Mouse (Mus musculus): Measurements from ENCODE around the gene Cfap54. TPM values are rescaled to one million over a fixed set of nuclear protein-coding genes. Genes with fewer than 3 reads are reported as not detected.

Gene Cfap54
- total RNA-seq, 1 experiment, result 0.31 TPM

- Histone ChIP-seq H3K4me1 (ENCODE audit: control insufficient read depth in 2 of 2, insufficient read depth in 2 of 2, low read length in 2 of 2, poor library complexity in 1 of 2) (no peaks in the 10 kb centered on the region; a peak in 1 of 4 replicates), H3K4me3 (ENCODE audit: insufficient read depth in 1 of 2, low read depth in 1 of 2, low read length in 2 of 2, poor library complexity in 1 of 2, severe bottlenecking in 1 of 2) (no peak overlapping the region), H3K27ac (ENCODE audit: insufficient read depth, low read depth, low read length, poor library complexity, severe bottlenecking) (no peak overlapping the region), H3K9me3 (ENCODE audit: control insufficient read depth, insufficient read depth, low read depth, low read length) (no peaks in the 10 kb centered on the region), H3K36me3 (ENCODE audit: control insufficient read depth, insufficient read depth, low read length, poor library complexity, severe bottlenecking) (no peaks in the 10 kb centered on the region; the same call in 1 of the 2 replicates), H3K9ac (ENCODE audit: insufficient read depth, low read depth, low read length, poor library complexity, severe bottlenecking) (no peak overlapping the region)
- in situ Hi-C loops (cut with MboI; ENCODE audit: low sequenced_read_pairs in 2 of 2, unreplicated experiment in 2 of 2), result loop anchor here in 1 of 2 experiments (10.0 kb wide), 2 partner anchors 207 to 347 kb away; no protein-coding TSS in a partner anchor
- no peak for TF ChIP-seq CHD2 (IDR thresholded peaks at IDR 0.05; ENCODE audit: low read depth, low read length)
- no peak for TF ChIP-seq HCFC1 (IDR thresholded peaks at IDR 0.05; ENCODE audit: borderline replicate concordance, insufficient read depth, low read length)
- no peak for TF ChIP-seq ZC3H11A (IDR thresholded peaks at IDR 0.05; ENCODE audit: borderline replicate concordance, low read depth, low read length)
- TF ChIP-seq ZNF384 (IDR thresholded peaks at IDR 0.05; ENCODE audit: low read depth, low read length), result no peak
- TF ChIP-seq MAFK (IDR thresholded peaks at IDR 0.05; ENCODE audit: insufficient read depth, low read depth, low read length), result no peak
- DNase-seq (ENCODE audit: low read depth, low spot score), result no peak
Measured at GRCm38 (mm10) chr10:93077935-93078479, 3.4 kb downstream of the Cfap54 start.

- no peaks in the 10 kb centered on the region for H3K9me3 ChIP-seq (ENCODE audit: control insufficient read depth, insufficient read depth, low read depth, low read length)
- H3K9ac ChIP-seq (ENCODE audit: insufficient read depth, low read depth, low read length, poor library complexity, severe bottlenecking), result no peak overlapping the region
- DNase-seq (ENCODE audit: low read depth, low spot score), result no peak
- no peak overlapping the region for H3K27ac ChIP-seq (ENCODE audit: insufficient read depth, low read depth, low read length, poor library complexity, severe bottlenecking)
- H3K4me3 ChIP-seq (ENCODE audit: insufficient read depth in 1 of 2, low read depth in 1 of 2, low read length in 2 of 2, poor library complexity in 1 of 2, severe bottlenecking in 1 of 2), result no peak overlapping the region
- no peaks in the 10 kb centered on the region; the same call in 1 of the 2 replicates for H3K36me3 ChIP-seq (ENCODE audit: control insufficient read depth, insufficient read depth, low read length, poor library complexity, severe bottlenecking)
- TF ChIP-seq ZNF384 (IDR thresholded peaks at IDR 0.05; ENCODE audit: low read depth, low read length) (no peak), ZC3H11A (IDR thresholded peaks at IDR 0.05; ENCODE audit: borderline replicate concordance, low read depth, low read length) (no peak), MAFK (IDR thresholded peaks at IDR 0.05; ENCODE audit: insufficient read depth, low read depth, low read length) (no peak), CHD2 (IDR thresholded peaks at IDR 0.05; ENCODE audit: low read depth, low read length) (no peak), HCFC1 (IDR thresholded peaks at IDR 0.05; ENCODE audit: borderline replicate concordance, insufficient read depth, low read length) (no peak)
- in situ Hi-C loops (cut with MboI; ENCODE audit: low sequenced_read_pairs in 2 of 2, unreplicated experiment in 2 of 2), result loop anchor here in 1 of 2 experiments (10.0 kb wide), 2 partner anchors 208 to 348 kb away; no protein-coding TSS in a partner anchor
- H3K4me1 ChIP-seq (ENCODE audit: control insufficient read depth in 2 of 2, insufficient read depth in 2 of 2, low read length in 2 of 2, poor library complexity in 1 of 2), result no peaks in the 10 kb centered on the region
Measured at GRCm38 (mm10) chr10:93076376-93076775, 5.0 kb downstream of the Cfap54 start.

- H3K36me3 ChIP-seq (ENCODE audit: control insufficient read depth, insufficient read depth, low read length, poor library complexity, severe bottlenecking), result no peaks in the 10 kb centered on the region; the same call in 1 of the 2 replicates
- DNase-seq (ENCODE audit: low read depth, low spot score), result no peak
- no peaks in the 10 kb centered on the region for H3K4me1 ChIP-seq (ENCODE audit: control insufficient read depth in 2 of 2, insufficient read depth in 2 of 2, low read length in 2 of 2, poor library complexity in 1 of 2)
- no peak overlapping the region for H3K4me3 ChIP-seq (ENCODE audit: insufficient read depth in 1 of 2, low read depth in 1 of 2, low read length in 2 of 2, poor library complexity in 1 of 2, severe bottlenecking in 1 of 2)
- H3K9me3 ChIP-seq (ENCODE audit: control insufficient read depth, insufficient read depth, low read depth, low read length), result no peaks in the 10 kb centered on the region
- H3K27ac ChIP-seq (ENCODE audit: insufficient read depth, low read depth, low read length, poor library complexity, severe bottlenecking), result no peak overlapping the region
- TF ChIP-seq ZC3H11A (IDR thresholded peaks at IDR 0.05; ENCODE audit: borderline replicate concordance, low read depth, low read length) (no peak), HCFC1 (IDR thresholded peaks at IDR 0.05; ENCODE audit: borderline replicate concordance, insufficient read depth, low read length) (no peak), MAFK (IDR thresholded peaks at IDR 0.05; ENCODE audit: insufficient read depth, low read depth, low read length) (no peak), CHD2 (IDR thresholded peaks at IDR 0.05; ENCODE audit: low read depth, low read length) (no peak), ZNF384 (IDR thresholded peaks at IDR 0.05; ENCODE audit: low read depth, low read length) (no peak)
- H3K9ac ChIP-seq (ENCODE audit: insufficient read depth, low read depth, low read length, poor library complexity, severe bottlenecking), result no peak overlapping the region
- in situ Hi-C loops (cut with MboI; ENCODE audit: low sequenced_read_pairs in 2 of 2, unreplicated experiment in 2 of 2), result loop anchor here in 1 of 2 experiments (10.0 kb wide), 2 partner anchors 209 to 349 kb away; no protein-coding TSS in a partner anchor
Measured at GRCm38 (mm10) chr10:93075856-93076255, 5.6 kb downstream of the Cfap54 start.

- no peak for TF ChIP-seq ZC3H11A (IDR thresholded peaks at IDR 0.05; ENCODE audit: borderline replicate concordance, low read depth, low read length)
- no peak for TF ChIP-seq MAFK (IDR thresholded peaks at IDR 0.05; ENCODE audit: insufficient read depth, low read depth, low read length)
- no peak for TF ChIP-seq HCFC1 (IDR thresholded peaks at IDR 0.05; ENCODE audit: borderline replicate concordance, insufficient read depth, low read length)
- no peak for TF ChIP-seq CHD2 (IDR thresholded peaks at IDR 0.05; ENCODE audit: low read depth, low read length)
- no peak for TF ChIP-seq ZNF384 (IDR thresholded peaks at IDR 0.05; ENCODE audit: low read depth, low read length)
- Histone ChIP-seq H3K9me3 (ENCODE audit: control insufficient read depth, insufficient read depth, low read depth, low read length) (no peaks in the 10 kb centered on the region), H3K4me3 (ENCODE audit: insufficient read depth in 1 of 2, low read depth in 1 of 2, low read length in 2 of 2, poor library complexity in 1 of 2, severe bottlenecking in 1 of 2) (no peak overlapping the region), H3K36me3 (ENCODE audit: control insufficient read depth, insufficient read depth, low read length, poor library complexity, severe bottlenecking) (no peaks in the 10 kb centered on the region; the same call in 1 of the 2 replicates), H3K4me1 (ENCODE audit: control insufficient read depth in 2 of 2, insufficient read depth in 2 of 2, low read length in 2 of 2, poor library complexity in 1 of 2) (peaks cover 0 to 1% of the 10 kb centered on the region in 2 experiments; a peak in 1 of 4 replicates), H3K9ac (ENCODE audit: insufficient read depth, low read depth, low read length, poor library complexity, severe bottlenecking) (no peak overlapping the region), H3K27ac (ENCODE audit: insufficient read depth, low read depth, low read length, poor library complexity, severe bottlenecking) (no peak overlapping the region)
- DNase-seq (ENCODE audit: low read depth, low spot score), result no peak
- in situ Hi-C loops (cut with MboI; ENCODE audit: low sequenced_read_pairs in 2 of 2, unreplicated experiment in 2 of 2), result loop anchor here (10.0 to 25.0 kb wide), 5 partner anchors 212 to 740 kb away; partner anchors contain the start of gene Snrpf (in 1 of the 2)
Measured at GRCm38 (mm10) chr10:93072769-93073168, 8.6 kb downstream of the Cfap54 start.
